Mouse (Mus musculus) liver, embryonic 13.5 days (tissue): ENCODE measurements around the gene Smyd4. TPM values are rescaled to one million over a fixed set of nuclear protein-coding genes. Genes with fewer than 3 reads are reported as not detected.
A peak's percentile ranks its signal among the peaks of the same experiment; 100 is the strongest.

Experiments
- ATAC-seq: fragments of 200-750 bp; cut with Nextera tagmentation; 2 replicates; pipeline ENCODE4 v1.8.0; 2017; ENCODE audit warnings: low read depth, mild to moderate bottlenecking, moderate number of reproducible peaks, moderate library complexity
- DNase-seq: peaks from one replicate; pipeline ENCODE4 v3.0.0; 2022
- H3K27ac ChIP-seq: fragments of 300-500 bp; sonication (generic); 2 replicates; pipeline ENCODE4 v1.5.1; 2015; ENCODE audit warnings: moderate library complexity, mild to moderate bottlenecking, inconsistent platforms
- H3K27me3 ChIP-seq: fragments of 300-500 bp; sonication (generic); 2 replicates; pipeline ENCODE4 v1.6.1; 2015; ENCODE audit warnings: mild to moderate bottlenecking, inconsistent platforms
- H3K36me3 ChIP-seq: fragments of 300-500 bp; sonication (generic); 2 replicates; pipeline ENCODE4 v1.6.1; 2015; ENCODE audit warnings: mild to moderate bottlenecking, inconsistent platforms
- H3K4me1 ChIP-seq: fragments of 300-500 bp; sonication (generic); replicated peaks from 2 replicates; pipeline ENCODE4 v1.6.1; 2015; ENCODE audit warnings: inconsistent platforms
- H3K4me2 ChIP-seq: fragments of 300-500 bp; sonication (generic); 2 replicates; pipeline ENCODE4 v1.6.1; 2015; ENCODE audit warnings: inconsistent platforms, mild to moderate bottlenecking, moderate library complexity
- H3K4me3 ChIP-seq: fragments of 300-500 bp; sonication (generic); replicated peaks from 2 replicates; pipeline ENCODE4 v1.5.1; 2015; ENCODE audit warnings: mild to moderate bottlenecking, inconsistent platforms
- H3K9ac ChIP-seq: fragments of 300-500 bp; sonication (generic); 2 replicates; pipeline ENCODE4 v1.6.1; 2015; ENCODE audit warnings: mild to moderate bottlenecking, inconsistent platforms
- H3K9me3 ChIP-seq: fragments of 300-500 bp; sonication (generic); replicated peaks from 2 replicates; pipeline ENCODE4 v1.6.1; 2016; ENCODE audit warnings: inconsistent platforms
- WGBS: fragments of 180-500 bp; shearing (Covaris S2); methylation state at CpG from one replicate; pipeline ENCODE4 v1.1.7; 2015; ENCODE audit not compliant: insufficient replicate concordance; 5-methylcytosine and 5-hydroxymethylcytosine counted together
- polyA plus RNA-seq: library from polyadenylated mRNA; unstranded; fragments of >200 nt; fragmentation: Nextera tagmentation; extraction: Ambion mirVana; gene quantifications from 2 replicates; pipeline ENCODE4 v1.2.1, GENCODE M21; 2015

The Smyd4 gene
- polyA plus RNA-seq, result 5.1 and 6.6 TPM in 2 replicates

GRCm38 (mm10) chr11:75348199-75348889, at the start of gene Smyd4, which contains the start of gene Rpa1:
Smyd4 (plus strand) TSS chr11:75348433.
Rpa1 (minus strand) TSS chr11:75348324.
- Histone ChIP-seq H3K4me2 (peak within 1 kb of the TSS; percentile 87), H3K27ac (peak within 1 kb of the TSS; percentile 85), H3K4me3 (peak within 1 kb of the TSS; percentile 99), H3K36me3 (no peaks in the 10 kb centered on the region), H3K4me1 (peaks cover 59% of the 10 kb centered on the region), H3K27me3 (no peaks in the 10 kb centered on the region), H3K9me3 (no peaks in the 10 kb centered on the region), H3K9ac (peak within 1 kb of the TSS; percentile 96)
- DNase-seq, result peak; percentile 96
- ATAC-seq, result peak; percentile 99
- WGBS, result under 1% methylated on average over 56 of the region's 56 CpGs

DNA sequence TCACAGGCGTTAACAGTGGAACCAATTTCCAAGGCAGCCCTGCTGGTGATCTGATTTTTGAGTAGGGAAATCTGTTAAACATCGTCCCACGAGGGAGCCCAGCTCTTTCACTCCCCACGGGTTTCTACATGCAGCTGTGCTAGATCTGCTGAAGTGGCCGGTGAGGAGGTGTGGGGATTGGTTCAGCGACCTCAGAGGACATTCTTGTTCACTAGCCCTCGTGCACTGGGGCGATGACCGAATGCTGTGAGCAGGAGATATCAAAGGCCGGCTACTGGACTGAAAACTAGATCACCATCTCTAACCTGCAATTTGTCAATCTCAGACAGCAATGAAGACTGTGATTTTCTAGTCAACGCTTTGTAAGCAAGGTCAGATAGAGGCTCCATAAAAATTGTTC, 49.7 kb upstream of the Smyd4 start:
- H3K4me2 ChIP-seq, result no peak overlapping the region
- H3K27ac ChIP-seq, result no peak overlapping the region
- no peak for ATAC-seq
- H3K36me3 ChIP-seq, result peaks cover 44% of the 10 kb centered on the region
- peaks cover 7% of the 10 kb centered on the region; the same call in 1 of the 2 replicates for H3K27me3 ChIP-seq
- H3K4me1 ChIP-seq, result peaks cover 74% of the 10 kb centered on the region
- WGBS, result 62% methylated on average over 11 of the region's 11 CpGs
- H3K9ac ChIP-seq, result no peak overlapping the region
- no peak overlapping the region for H3K4me3 ChIP-seq
- H3K9me3 ChIP-seq, result no peaks in the 10 kb centered on the region
- no peak for DNase-seq

- Histone ChIP-seq H3K4me1 (peaks cover 66% of the 10 kb centered on the region), H3K9me3 (no peaks in the 10 kb centered on the region), H3K4me3 (no peak overlapping the region), H3K36me3 (peaks cover 49% of the 10 kb centered on the region), H3K4me2 (no peak overlapping the region), H3K9ac (no peak overlapping the region), H3K27me3 (no peaks in the 10 kb centered on the region), H3K27ac (no peak overlapping the region)
- 87% methylated on average over 10 of the region's 10 CpGs for WGBS
- DNase-seq, result no peak
- no peak for ATAC-seq
These were observed 48.4 kb upstream of the Smyd4 start for GRCm38 (mm10) chr11:75299786-75300185.

DNA sequence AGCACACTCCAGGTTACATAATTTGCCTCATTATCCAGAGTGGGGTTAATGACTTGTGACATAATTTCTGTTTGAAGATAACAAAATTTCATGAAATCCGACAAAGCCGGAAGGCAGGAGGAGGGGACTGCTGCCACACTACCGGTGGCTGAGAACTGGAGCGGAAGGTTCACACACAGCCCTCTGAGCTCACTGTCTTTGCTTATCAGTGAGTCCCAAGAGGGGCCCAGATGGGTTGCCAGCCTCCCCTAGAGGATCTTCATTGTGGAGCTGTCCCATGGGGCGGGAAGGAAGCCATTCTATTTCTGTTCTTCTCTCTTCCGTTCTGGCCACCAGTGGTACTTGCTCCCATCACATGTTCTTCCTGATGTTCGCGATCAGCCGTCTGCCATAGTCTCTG, 47.3 kb upstream of the Smyd4 start:
- Histone ChIP-seq H3K27me3 (no peaks in the 10 kb centered on the region), H3K27ac (peak overlapping the region; percentile 63), H3K36me3 (peaks cover 61% of the 10 kb centered on the region), H3K4me1 (peaks cover 67% of the 10 kb centered on the region), H3K4me3 (no peak overlapping the region), H3K4me2 (peak overlapping the region; percentile 40), H3K9ac (peak overlapping the region; percentile 45), H3K9me3 (no peaks in the 10 kb centered on the region)
- ATAC-seq (peak; percentile 86), DNase-seq (peak; percentile 51)
- WGBS, result 38% methylated on average over 9 of the region's 9 CpGs

DNA sequence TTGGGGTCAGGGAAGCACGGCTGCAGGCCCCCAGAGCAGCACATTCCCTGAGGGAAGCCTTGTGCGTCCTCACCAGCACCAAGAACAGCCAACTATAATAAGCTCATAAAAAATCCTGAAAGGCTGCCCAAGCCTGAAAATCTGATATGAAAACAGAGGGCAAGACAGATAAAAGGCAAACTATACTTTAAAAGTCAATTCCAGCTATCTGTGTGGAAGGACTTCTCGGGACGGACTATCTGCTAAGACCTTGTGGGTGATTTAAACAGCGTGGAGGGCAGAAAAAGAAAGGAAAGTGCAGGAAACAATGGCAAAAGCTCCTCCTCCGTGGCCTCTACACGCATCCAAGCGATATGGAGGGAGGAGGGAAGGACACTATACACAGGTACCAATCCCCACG, 43.4 kb upstream of the Smyd4 start:
- Histone ChIP-seq H3K4me1 (peaks cover 39% of the 10 kb centered on the region), H3K4me3 (no peak overlapping the region), H3K4me2 (no peak overlapping the region), H3K9me3 (no peaks in the 10 kb centered on the region), H3K27ac (no peak overlapping the region), H3K9ac (no peak overlapping the region), H3K36me3 (peaks cover 91% of the 10 kb centered on the region), H3K27me3 (no peaks in the 10 kb centered on the region)
- WGBS, result 52% methylated on average over 9 of the region's 9 CpGs
- no peak for DNase-seq
- ATAC-seq, result no peak

GRCm38 (mm10) chr11:75308650-75309049, 39.6 kb upstream of the Smyd4 start:
- Histone ChIP-seq H3K27me3 (no peaks in the 10 kb centered on the region), H3K36me3 (peaks cover 91% of the 10 kb centered on the region), H3K4me2 (no peak overlapping the region), H3K9ac (no peak overlapping the region), H3K27ac (no peak overlapping the region), H3K9me3 (no peaks in the 10 kb centered on the region), H3K4me1 (peaks cover 15% of the 10 kb centered on the region), H3K4me3 (no peak overlapping the region)
- ATAC-seq, result no peak
- 89% methylated on average over 4 of the region's 4 CpGs for WGBS
- no peak for DNase-seq

DNA sequence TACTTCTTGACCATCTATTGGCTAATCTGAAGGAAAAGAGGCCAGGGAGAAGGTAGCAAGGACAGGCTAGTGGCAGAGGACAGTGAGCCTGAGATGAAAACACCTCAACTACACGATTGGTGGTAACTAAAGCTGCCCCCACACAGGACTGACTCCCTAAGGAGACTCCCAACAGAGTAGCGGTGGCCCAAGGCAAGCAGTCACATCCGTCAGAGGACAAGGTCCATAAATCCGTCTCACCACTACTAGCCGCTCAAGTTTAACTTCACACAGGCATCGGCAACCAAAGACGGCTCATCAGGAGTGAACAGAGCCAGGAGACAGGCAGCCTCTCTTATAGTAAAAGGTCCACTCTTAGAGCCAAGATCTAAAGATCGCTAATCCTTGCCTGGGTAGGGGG, 37.4 kb upstream of the Smyd4 start:
- DNase-seq, result no peak
- 89% methylated on average over 8 of the region's 8 CpGs for WGBS
- Histone ChIP-seq H3K9me3 (no peaks in the 10 kb centered on the region), H3K9ac (no peak overlapping the region), H3K4me2 (no peak overlapping the region), H3K4me3 (no peak overlapping the region), H3K27ac (no peak overlapping the region), H3K4me1 (peaks cover 14% of the 10 kb centered on the region), H3K36me3 (peaks cover 97% of the 10 kb centered on the region), H3K27me3 (no peaks in the 10 kb centered on the region)
- ATAC-seq, result no peak

GRCm38 (mm10) chr11:75311751-75312150, 36.5 kb upstream of the Smyd4 start:
- no peak overlapping the region for H3K4me2 ChIP-seq
- WGBS, result 90% methylated on average over 6 of the region's 6 CpGs
- ATAC-seq (no peak), DNase-seq (no peak)
- peaks cover 12% of the 10 kb centered on the region for H3K4me1 ChIP-seq
- H3K9ac ChIP-seq, result no peak overlapping the region
- no peaks in the 10 kb centered on the region for H3K27me3 ChIP-seq
- H3K27ac ChIP-seq, result no peak overlapping the region
- no peak overlapping the region for H3K4me3 ChIP-seq
- H3K36me3 ChIP-seq, result peaks cover 97% of the 10 kb centered on the region
- H3K9me3 ChIP-seq, result no peaks in the 10 kb centered on the region

GRCm38 (mm10) chr11:75313834-75314233, 34.4 kb upstream of the Smyd4 start:
- Histone ChIP-seq H3K4me2 (no peak overlapping the region), H3K4me3 (no peak overlapping the region), H3K9ac (no peak overlapping the region), H3K27ac (peak overlapping the region; percentile 43; the same call in 1 of the 2 replicates), H3K9me3 (no peaks in the 10 kb centered on the region), H3K36me3 (peaks cover 97% of the 10 kb centered on the region), H3K27me3 (no peaks in the 10 kb centered on the region), H3K4me1 (peaks cover 20% of the 10 kb centered on the region)
- DNase-seq (no peak), ATAC-seq (peak; percentile 65)
- 37% methylated on average over 8 of the region's 8 CpGs for WGBS

DNA sequence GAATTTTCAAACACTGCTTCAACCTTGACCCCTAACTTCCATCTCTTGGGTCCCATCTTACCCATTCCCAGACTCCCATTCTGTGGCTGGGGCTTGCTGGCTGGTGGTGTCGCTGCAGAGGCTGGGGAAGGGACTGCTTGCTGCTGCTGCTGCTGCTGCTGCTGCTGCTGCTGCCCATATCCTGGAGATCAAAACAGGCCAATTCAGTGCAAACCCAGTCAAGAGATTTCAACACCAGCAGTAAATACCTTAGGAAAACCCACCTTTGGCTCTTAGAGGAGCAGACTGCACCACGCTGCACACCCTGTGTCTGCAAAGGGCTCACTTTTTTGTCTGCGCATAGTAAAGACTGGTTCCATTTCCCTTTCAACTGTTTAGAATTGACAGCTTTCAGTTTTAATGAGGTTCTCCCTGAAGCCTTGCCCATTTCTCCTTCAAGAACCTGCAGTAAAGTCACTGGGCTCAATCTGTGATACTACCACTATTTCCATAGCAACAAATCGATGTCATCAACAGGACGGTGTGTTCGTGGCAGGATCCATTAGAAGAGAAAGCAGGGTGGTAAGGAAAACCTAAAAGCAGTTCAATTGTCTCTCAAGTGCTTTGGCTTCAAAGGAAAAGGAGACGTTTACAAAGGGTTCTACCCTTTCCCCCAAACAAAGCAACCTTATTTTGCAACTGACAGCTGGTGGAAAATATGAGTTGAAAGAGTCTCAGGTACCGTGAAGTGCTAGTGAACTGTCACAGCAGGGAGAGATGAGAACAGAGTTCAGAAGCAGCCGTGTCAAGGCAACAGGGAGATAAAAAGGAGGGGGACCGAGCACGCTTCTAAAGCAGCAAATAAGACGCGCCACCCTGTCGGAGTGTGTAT, 29.6 kb upstream of the Smyd4 start:
- Histone ChIP-seq H3K27me3 (no peaks in the 10 kb centered on the region), H3K4me1 (peaks cover 53% of the 10 kb centered on the region), H3K9me3 (no peaks in the 10 kb centered on the region), H3K4me2 (no peak overlapping the region; the same call in 1 of the 2 replicates), H3K27ac (no peak overlapping the region), H3K36me3 (peaks cover 73% of the 10 kb centered on the region), H3K9ac (no peak overlapping the region), H3K4me3 (no peak overlapping the region)
- ATAC-seq (no peak), DNase-seq (no peak)
- WGBS, result 71% methylated on average over 14 of the region's 14 CpGs

- H3K9me3 ChIP-seq, result no peaks in the 10 kb centered on the region
- ATAC-seq (no peak), DNase-seq (no peak)
- H3K4me1 ChIP-seq, result peaks cover 51% of the 10 kb centered on the region
- 63% methylated on average over 5 of the region's 5 CpGs for WGBS
- H3K4me2 ChIP-seq, result no peak overlapping the region
- no peaks in the 10 kb centered on the region for H3K27me3 ChIP-seq
- no peak overlapping the region for H3K4me3 ChIP-seq
- peaks cover 67% of the 10 kb centered on the region for H3K36me3 ChIP-seq
- H3K9ac ChIP-seq, result no peak overlapping the region
- no peak overlapping the region for H3K27ac ChIP-seq
These were observed 29.0 kb upstream of the Smyd4 start for GRCm38 (mm10) chr11:75319246-75319645.
